Mouse (Mus musculus) left cerebral cortex, adult 9 months (tissue): Measurements from ENCODE around the gene Insm2.

Source experiments
- DNase-seq, 2 experiments: peaks; one replicate each; pipeline ENCODE4 v3.0.0; 2022; ENCODE audit warnings: low spot score in 2 of 2

Gene Insm2

DNA sequence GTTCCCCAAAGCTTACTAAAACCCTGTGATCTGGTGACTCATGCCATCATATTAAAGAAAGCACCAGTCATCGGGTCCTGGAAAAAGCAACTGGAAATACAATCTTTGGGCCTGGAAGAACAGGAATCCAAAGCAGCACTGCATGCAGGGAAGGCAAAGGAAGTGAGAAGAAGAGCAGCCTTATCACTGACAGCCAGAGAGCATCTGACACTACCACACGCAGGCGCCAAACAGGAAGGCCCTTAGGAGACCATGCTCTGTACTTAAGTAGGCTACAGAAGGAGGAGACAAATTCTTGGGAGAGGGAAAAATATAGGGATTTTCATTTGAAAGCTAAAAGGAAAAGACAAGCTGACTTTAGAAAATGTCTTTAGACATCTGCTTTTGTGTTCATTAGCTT, 5.2 kb downstream of the Insm2 start:
- no peak for DNase-seq

- no peak for DNase-seq
These were observed 8.7 kb downstream of the Insm2 start for GRCm38 (mm10) chr12:55607902-55608301.

DNA sequence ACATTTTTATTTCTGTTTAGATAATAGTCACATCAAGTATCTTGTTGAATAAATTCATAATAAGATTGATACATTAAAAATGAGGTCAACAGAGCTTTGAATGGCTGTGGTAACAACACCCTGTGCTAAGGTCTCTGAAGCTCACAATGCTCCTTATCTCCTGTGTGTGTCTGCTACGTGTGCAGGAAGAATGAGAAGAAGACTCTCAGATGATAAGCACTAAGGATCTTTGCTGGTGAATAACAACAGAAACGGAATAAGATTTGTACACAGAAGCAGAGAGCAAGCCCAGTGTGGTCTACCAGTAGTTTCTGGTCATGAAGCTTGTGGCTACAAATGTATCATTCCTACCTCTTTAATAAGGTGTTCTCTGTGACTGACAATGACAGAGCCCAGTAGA, 11.6 kb downstream of the Insm2 start:
- no peak for DNase-seq

GRCm38 (mm10) chr12:55620321-55620720, 21.1 kb downstream of the Insm2 start:
- DNase-seq: no peak

DNA sequence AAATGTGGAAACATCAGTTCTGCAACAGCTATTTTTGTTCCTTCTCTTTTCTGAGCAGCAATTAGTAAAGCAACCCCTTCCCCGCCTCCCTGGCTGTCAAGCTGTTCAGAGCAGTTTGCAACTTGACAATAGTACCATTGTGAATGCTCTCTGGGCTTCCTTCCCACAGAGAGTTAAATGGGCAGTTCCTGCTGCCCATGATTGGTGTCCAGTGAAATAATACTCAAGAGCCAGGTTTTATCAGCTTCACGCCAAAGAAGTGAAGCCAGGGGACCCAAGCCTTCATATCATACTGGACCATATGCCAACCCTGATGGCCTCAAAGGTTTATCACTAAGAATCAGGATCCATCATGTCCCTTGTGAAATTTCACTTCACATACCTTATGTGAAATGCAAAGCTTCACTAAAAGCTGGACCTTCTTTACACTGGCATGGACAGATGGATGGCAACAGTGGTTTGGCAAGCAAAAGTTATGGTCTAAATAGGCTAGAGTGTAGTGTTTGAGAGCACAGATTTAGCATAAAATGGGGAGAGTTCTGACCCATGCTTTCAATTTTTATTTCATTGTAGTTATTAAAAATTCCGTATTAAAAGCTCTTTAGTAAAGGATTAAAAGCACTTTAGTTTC, 23.5 kb downstream of the Insm2 start:
- no peak for DNase-seq

- DNase-seq: no peak
These were observed 24.0 kb downstream of the Insm2 start for GRCm38 (mm10) chr12:55623254-55623653.

DNA sequence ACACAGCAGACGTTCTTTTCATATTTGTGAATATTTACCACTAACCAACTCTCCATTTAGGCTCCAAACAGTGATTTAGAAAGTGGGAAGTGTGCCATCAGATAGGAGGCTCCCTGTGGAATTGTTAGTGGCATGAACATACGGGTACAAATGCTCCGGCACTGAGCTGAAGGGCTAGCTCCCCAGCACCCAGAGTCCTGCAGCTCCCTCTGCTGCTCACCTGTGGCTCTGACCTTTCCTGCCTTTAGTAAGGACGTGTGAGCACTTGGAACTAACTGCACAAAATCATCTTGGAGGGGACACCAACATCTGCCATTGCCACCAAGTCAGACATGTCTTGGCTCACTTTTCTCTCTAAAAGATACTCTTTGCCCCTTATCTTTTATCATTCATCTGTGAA, 27.5 kb downstream of the Insm2 start:
- DNase-seq: no peak

DNA sequence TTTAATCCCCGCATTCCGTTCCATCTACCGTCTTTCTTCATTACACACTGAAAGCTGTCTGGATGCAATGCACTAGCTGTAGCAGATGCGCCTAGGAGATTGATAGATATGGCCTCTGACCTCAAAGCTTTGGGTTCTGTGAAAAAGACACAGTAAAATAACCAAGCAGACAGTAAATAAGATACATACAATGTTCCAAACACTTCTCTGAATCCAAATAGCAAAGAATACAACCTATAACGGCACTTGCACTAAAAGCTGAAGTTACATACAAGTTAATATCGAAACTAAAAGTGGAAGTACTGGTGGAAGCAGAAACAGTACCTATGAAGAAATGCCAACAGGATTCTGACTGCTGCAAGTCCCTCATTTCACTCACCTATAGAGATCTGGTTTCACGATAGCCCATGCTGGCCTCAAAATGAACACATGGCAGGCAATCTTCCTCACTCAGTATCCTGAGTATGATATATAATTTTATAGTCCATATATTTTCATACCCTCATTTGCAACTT, 48.8 kb downstream of the Insm2 start:
- no peak for DNase-seq
